Mouse (Mus musculus): ENCODE data around the gene Slc3a1.

- TF ChIP-seq CTCF (IDR thresholded peaks at IDR 0.05; ENCODE audit: low read depth) (no peak), EP300 (IDR thresholded peaks at IDR 0.05; ENCODE audit: low read depth) (no peak)
These were observed 621 bp downstream of the Slc3a1 start for GRCm38 (mm10) chr17:85028797-85029196.
